Mouse (Mus musculus) ovary, postnatal 10 days (tissue): Measurements from ENCODE around the gene Nme4.

Source experiments
- DNase-seq: peaks from one replicate; pipeline ENCODE4 v3.0.0; 2022; ENCODE audit warnings: low spot score

Nme4 gene

GRCm38 (mm10) chr17:26064916-26065315, 30.5 kb downstream of the Nme4 start:
- no peak for DNase-seq

GRCm38 (mm10) chr17:26057787-26058567, 37.4 kb downstream of the Nme4 start:
- DNase-seq: no peak

GRCm38 (mm10) chr17:26057278-26057677, 38.1 kb downstream of the Nme4 start:
- DNase-seq: no peak

- DNase-seq: no peak
Observed at GRCm38 (mm10) chr17:26055164-26055563, 40.2 kb downstream of the Nme4 start.

GRCm38 (mm10) chr17:26054133-26054845, 41.1 kb downstream of the Nme4 start:
- no peak for DNase-seq

- no peak for DNase-seq
Observed at GRCm38 (mm10) chr17:26052706-26053105, 42.7 kb downstream of the Nme4 start.

GRCm38 (mm10) chr17:26052074-26052473, 43.3 kb downstream of the Nme4 start:
- DNase-seq: no peak

- no peak for DNase-seq
Observed at GRCm38 (mm10) chr17:26048118-26048517, 47.3 kb downstream of the Nme4 start.

GRCm38 (mm10) chr17:26046253-26046997, 49.0 kb downstream of the Nme4 start:
- no peak for DNase-seq

GRCm38 (mm10) chr17:26045285-26045684, 50.1 kb downstream of the Nme4 start:
- no peak for DNase-seq

GRCm38 (mm10) chr17:26043249-26043636, 52.2 kb downstream of the Nme4 start:
- peak; percentile 21 for DNase-seq

GRCm38 (mm10) chr17:26042599-26043248, 52.7 kb downstream of the Nme4 start:
- no peak for DNase-seq
